Mouse (Mus musculus): ENCODE results near the gene Tra2a. TPM values are rescaled to one million over a fixed set of nuclear protein-coding genes. Genes with fewer than 3 reads are reported as not detected.
"Not testable (repeated sequence)": the region's sequence is repeated elsewhere in the genome, so short reads cannot be mapped to it uniquely, and the experiment has no call there.

Gene Tra2a
- polyA plus RNA-seq (2015; fragmentation: Nextera tagmentation; extraction: Ambion mirVana) = 160 and 164 TPM in 2 replicates

DNA sequence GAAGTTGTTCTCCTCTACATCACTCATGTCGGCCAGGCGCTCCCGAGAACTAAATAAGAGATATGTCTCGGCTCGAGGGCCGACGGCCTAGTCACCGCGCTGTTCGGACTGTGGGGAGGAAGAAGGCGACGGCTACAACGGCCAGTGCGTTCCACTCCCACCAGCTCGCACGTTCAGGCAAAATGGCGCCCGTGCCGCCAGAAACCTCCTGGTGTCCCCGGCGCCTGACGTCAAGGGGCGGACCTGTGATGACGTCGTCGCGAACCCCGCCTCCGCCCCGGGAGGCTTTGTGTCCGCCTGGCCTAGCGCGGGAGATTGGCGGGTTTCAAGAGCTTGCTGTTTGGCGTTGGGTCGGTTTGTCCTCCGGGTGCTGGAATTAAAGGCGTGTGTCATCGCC lies at the start of gene Tra2a:
Gene Tra2a, minus strand, starts transcription at position 187 of the 397 bp plus-strand sequence.
- ATAC-seq = peak; percentile 95
- Histone ChIP-seq H3K27me3 (no peaks in the 10 kb centered on the region), H3K9me3 (no peaks in the 10 kb centered on the region), H3K9ac (replicated peaks) (peak within 1 kb of the TSS; percentile 100), H3K4me3 (replicated peaks) (peak within 1 kb of the TSS; percentile 100), H3K4me1 (replicated peaks) (peaks cover 25% of the 10 kb centered on the region), H3K27ac (peak within 1 kb of the TSS; percentile 98), H3K4me2 (replicated peaks) (peak within 1 kb of the TSS; percentile 80), H3K36me3 (no peaks in the 10 kb centered on the region)
- WGBS = under 1% methylated on average over 39 of the region's 39 CpGs

- no peak overlapping the region for H3K9ac ChIP-seq (replicated peaks)
- ATAC-seq = no peak
Measured at GRCm38 (mm10) chr6:49298286-49298685, 34.5 kb upstream of the Tra2a start.

DNA sequence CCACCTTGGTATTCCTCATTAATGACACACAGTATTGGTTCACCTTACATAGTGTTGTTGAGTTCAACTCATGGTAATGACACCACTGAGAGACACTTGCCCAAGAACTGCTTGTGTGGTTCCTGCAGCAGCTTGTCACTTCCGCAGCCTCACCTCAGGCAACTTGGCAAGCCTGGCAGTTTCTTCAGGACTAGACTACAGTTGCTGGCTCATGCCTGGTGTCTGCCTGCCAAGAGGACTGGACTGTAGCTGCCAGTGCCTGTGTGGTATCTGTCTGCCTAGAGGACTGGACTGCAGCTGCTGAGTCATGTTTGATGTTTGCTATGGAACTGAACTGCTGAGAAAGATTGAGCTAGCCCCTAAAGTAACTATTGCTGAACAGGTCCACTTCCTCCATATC lies 18.3 kb upstream of the Tra2a start:
- no peaks in the 10 kb centered on the region for H3K9me3 ChIP-seq
- WGBS = 100% methylated on average over 1 of the region's 1 CpGs
- no peak for ATAC-seq
- no peaks in the 10 kb centered on the region for H3K4me1 ChIP-seq (replicated peaks)
- H3K36me3 ChIP-seq = no peaks in the 10 kb centered on the region
- no peak overlapping the region for H3K4me3 ChIP-seq (replicated peaks)
- no peak overlapping the region for H3K4me2 ChIP-seq (replicated peaks)
- no peak overlapping the region for H3K9ac ChIP-seq (replicated peaks)
- no peaks in the 10 kb centered on the region for H3K27me3 ChIP-seq
- no peak overlapping the region for H3K27ac ChIP-seq

More at GRCm38 (mm10) chr6:49298286-49298685, 34.5 kb upstream of the Tra2a start:
- H3K9me3 ChIP-seq = no peaks in the 10 kb centered on the region
- no peak overlapping the region for H3K27ac ChIP-seq
- no peak overlapping the region for H3K4me3 ChIP-seq (replicated peaks)
- H3K36me3 ChIP-seq = no peaks in the 10 kb centered on the region
- H3K4me2 ChIP-seq (replicated peaks) = no peak overlapping the region
- no peaks in the 10 kb centered on the region for H3K27me3 ChIP-seq
- no peaks in the 10 kb centered on the region for H3K4me1 ChIP-seq (replicated peaks)

DNA sequence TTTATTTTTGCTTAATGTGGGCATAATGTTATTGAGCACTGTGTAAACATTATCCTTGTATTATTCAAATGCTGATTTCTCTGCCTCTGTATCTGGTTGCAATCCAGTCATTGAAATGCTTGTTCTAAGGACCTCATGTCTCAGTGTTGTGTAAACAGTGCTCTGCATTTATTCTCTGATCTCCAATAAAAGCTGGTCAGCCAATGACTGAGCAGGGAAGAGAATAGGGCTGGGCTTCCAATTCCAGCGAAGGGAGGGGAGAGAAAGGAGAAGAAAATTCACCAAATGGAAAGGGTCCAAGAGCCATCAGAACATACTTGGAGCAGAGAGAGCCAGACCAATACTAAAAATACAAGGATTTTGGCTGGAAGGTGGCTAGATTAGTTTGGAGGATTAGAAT lies 17.1 kb upstream of the Tra2a start:
- WGBS = 19% methylated on average over 1 of the region's 1 CpGs
- H3K27me3 ChIP-seq = no peaks in the 10 kb centered on the region
- H3K4me3 ChIP-seq (replicated peaks) = no peak overlapping the region
- H3K27ac ChIP-seq = no peak overlapping the region
- H3K9ac ChIP-seq (replicated peaks) = no peak overlapping the region
- H3K9me3 ChIP-seq = no peaks in the 10 kb centered on the region
- H3K4me1 ChIP-seq (replicated peaks) = no peaks in the 10 kb centered on the region
- no peak overlapping the region for H3K4me2 ChIP-seq (replicated peaks)
- ATAC-seq = no peak
- H3K36me3 ChIP-seq = no peaks in the 10 kb centered on the region

GRCm38 (mm10) chr6:49275296-49275695 lies 11.5 kb upstream of the Tra2a start:
- Histone ChIP-seq H3K9ac (replicated peaks) (no peak overlapping the region), H3K4me1 (replicated peaks) (peaks cover 9% of the 10 kb centered on the region; the same call in 1 of the 2 replicates), H3K27ac (no peak overlapping the region), H3K9me3 (no peaks in the 10 kb centered on the region), H3K27me3 (no peaks in the 10 kb centered on the region), H3K36me3 (no peaks in the 10 kb centered on the region), H3K4me3 (replicated peaks) (no peak overlapping the region), H3K4me2 (replicated peaks) (no peak overlapping the region)
- 93% methylated on average over 7 of the region's 7 CpGs for WGBS
- no peak for ATAC-seq

DNA sequence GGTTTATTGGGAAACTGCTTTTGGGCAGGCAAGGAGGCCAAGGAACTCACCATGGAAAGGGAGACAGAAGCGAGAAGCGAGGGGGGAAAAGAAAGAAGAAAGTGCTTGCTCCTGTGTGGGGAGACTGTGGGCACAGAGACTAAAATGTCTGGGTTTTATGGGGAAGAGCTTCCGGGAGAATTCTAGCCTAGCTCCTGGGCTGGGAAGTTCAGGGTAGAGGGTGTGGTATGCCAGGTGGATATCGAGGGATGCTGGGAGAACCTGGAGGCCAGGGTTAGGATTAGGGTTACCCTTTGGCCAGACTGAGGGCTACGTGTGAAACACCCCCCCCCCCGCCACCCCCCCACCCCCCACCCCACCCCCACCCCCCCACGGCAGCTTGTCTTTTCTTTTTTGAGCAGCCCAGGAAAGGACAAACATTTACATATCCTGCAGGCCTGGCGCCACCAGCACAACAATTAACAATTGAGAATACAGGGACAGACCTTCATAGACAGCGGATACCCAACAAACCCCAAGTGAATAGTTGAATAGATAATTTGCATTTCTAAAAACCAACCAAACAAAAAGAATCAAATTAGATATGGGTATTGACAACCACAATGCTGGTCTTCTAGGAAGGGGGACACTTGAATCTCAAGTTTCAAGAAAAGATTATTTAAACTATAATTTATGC lies 10.7 kb upstream of the Tra2a start:
- Histone ChIP-seq H3K9ac (replicated peaks) (no peak overlapping the region), H3K9me3 (no peaks in the 10 kb centered on the region), H3K36me3 (no peaks in the 10 kb centered on the region), H3K27me3 (no peaks in the 10 kb centered on the region), H3K4me1 (replicated peaks) (peaks cover 12% of the 10 kb centered on the region; the same call in 1 of the 2 replicates), H3K4me2 (replicated peaks) (no peak overlapping the region), H3K27ac (no peak overlapping the region), H3K4me3 (replicated peaks) (no peak overlapping the region)
- WGBS = 46% methylated on average over 8 of the region's 9 CpGs
- ATAC-seq = no peak

DNA sequence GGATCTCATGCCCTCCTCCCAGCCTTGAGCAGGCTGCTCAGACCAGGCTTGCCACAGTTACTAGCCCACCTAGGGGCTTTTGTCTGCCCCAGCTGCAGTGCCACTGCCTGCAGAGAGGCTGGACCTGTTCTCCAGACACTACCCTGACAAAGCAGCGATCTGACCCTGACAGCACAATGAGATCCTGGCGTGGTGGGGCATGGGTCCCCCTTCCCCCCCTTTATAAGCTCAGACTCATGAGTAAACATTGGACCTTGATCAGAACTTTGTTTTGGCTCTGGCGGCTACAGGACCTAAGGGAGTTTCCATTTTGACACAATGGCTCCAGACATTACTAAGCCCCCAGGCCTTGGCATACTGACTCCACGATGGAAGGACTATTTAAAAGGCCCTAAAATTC lies 10.1 kb upstream of the Tra2a start:
- Histone ChIP-seq H3K27ac (no peak overlapping the region), H3K36me3 (no peaks in the 10 kb centered on the region), H3K4me1 (replicated peaks) (peaks cover 12% of the 10 kb centered on the region; the same call in 1 of the 2 replicates), H3K9me3 (no peaks in the 10 kb centered on the region), H3K9ac (replicated peaks) (no peak overlapping the region), H3K4me3 (replicated peaks) (no peak overlapping the region), H3K27me3 (no peaks in the 10 kb centered on the region), H3K4me2 (replicated peaks) (no peak overlapping the region)
- WGBS = 23% methylated on average over 4 of the region's 4 CpGs
- no peak for ATAC-seq

- H3K27me3 ChIP-seq = no peaks in the 10 kb centered on the region
Measured at GRCm38 (mm10) chr6:49272863-49273262, 9.0 kb upstream of the Tra2a start.

GRCm38 (mm10) chr6:49271815-49272214 lies 8.0 kb upstream of the Tra2a start:
- no peak overlapping the region for H3K9ac ChIP-seq (replicated peaks)
- WGBS = 84% methylated on average over 6 of the region's 6 CpGs
- H3K9me3 ChIP-seq = no peaks in the 10 kb centered on the region
- peaks cover 12% of the 10 kb centered on the region; the same call in 1 of the 2 replicates for H3K4me1 ChIP-seq (replicated peaks)
- no peaks in the 10 kb centered on the region for H3K27me3 ChIP-seq
- H3K36me3 ChIP-seq = no peaks in the 10 kb centered on the region
- no peak overlapping the region for H3K4me3 ChIP-seq (replicated peaks)
- ATAC-seq = no peak
- H3K4me2 ChIP-seq (replicated peaks) = no peak overlapping the region
- H3K27ac ChIP-seq = no peak overlapping the region

More at GRCm38 (mm10) chr6:49272863-49273262, 9.0 kb upstream of the Tra2a start:
- H3K4me2 ChIP-seq (replicated peaks) = no peak overlapping the region
- no peaks in the 10 kb centered on the region for H3K9me3 ChIP-seq
- WGBS = 92% methylated on average over 2 of the region's 2 CpGs
- H3K36me3 ChIP-seq = no peaks in the 10 kb centered on the region
- no peak overlapping the region for H3K27ac ChIP-seq
- ATAC-seq = no peak
- H3K9ac ChIP-seq (replicated peaks) = no peak overlapping the region
- H3K4me3 ChIP-seq (replicated peaks) = no peak overlapping the region
- H3K4me1 ChIP-seq (replicated peaks) = peaks cover 12% of the 10 kb centered on the region; the same call in 1 of the 2 replicates

GRCm38 (mm10) chr6:49269923-49270322 lies 6.1 kb upstream of the Tra2a start:
- no peak overlapping the region for H3K4me3 ChIP-seq (replicated peaks)
- no peak overlapping the region for H3K9ac ChIP-seq (replicated peaks)
- ATAC-seq = no peak
- H3K9me3 ChIP-seq = no peaks in the 10 kb centered on the region
- H3K4me2 ChIP-seq (replicated peaks) = no peak overlapping the region
- no peak overlapping the region for H3K27ac ChIP-seq
- H3K27me3 ChIP-seq = no peaks in the 10 kb centered on the region
- peaks cover 12% of the 10 kb centered on the region; the same call in 1 of the 2 replicates for H3K4me1 ChIP-seq (replicated peaks)
- 52% methylated on average over 11 of the region's 11 CpGs for WGBS
- H3K36me3 ChIP-seq = no peaks in the 10 kb centered on the region

DNA sequence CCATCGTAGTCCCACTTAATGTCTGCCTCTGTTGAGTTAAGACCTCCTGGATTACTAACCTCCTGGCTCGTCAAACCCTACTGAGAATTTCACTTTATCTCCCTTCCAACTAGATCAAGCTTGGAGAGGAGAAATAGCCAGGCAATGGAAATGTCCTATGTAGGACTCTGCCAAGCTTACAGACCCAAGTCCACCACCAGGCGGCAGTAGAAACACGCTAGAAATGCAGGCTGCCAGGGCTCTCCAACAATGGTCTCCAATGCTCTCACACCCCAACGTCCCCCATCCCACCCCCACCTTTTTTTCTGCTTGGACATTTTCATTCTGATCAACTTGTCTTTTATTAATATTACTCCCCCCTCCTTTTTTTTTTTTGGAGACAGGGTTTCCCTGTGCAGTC lies 5.4 kb upstream of the Tra2a start:
- H3K9me3 ChIP-seq = no peaks in the 10 kb centered on the region
- no peak overlapping the region for H3K27ac ChIP-seq
- H3K4me1 ChIP-seq (replicated peaks) = peaks cover 9% of the 10 kb centered on the region; the same call in 1 of the 2 replicates
- no peaks in the 10 kb centered on the region for H3K27me3 ChIP-seq
- 18% methylated on average over 5 of the region's 5 CpGs for WGBS
- no peak overlapping the region for H3K9ac ChIP-seq (replicated peaks)
- H3K36me3 ChIP-seq = no peaks in the 10 kb centered on the region
- ATAC-seq = 0 out of 2 replicates have a peak, but pooled peaks have one; percentile 51
- no peak overlapping the region for H3K4me3 ChIP-seq (replicated peaks)
- H3K4me2 ChIP-seq (replicated peaks) = no peak overlapping the region

DNA sequence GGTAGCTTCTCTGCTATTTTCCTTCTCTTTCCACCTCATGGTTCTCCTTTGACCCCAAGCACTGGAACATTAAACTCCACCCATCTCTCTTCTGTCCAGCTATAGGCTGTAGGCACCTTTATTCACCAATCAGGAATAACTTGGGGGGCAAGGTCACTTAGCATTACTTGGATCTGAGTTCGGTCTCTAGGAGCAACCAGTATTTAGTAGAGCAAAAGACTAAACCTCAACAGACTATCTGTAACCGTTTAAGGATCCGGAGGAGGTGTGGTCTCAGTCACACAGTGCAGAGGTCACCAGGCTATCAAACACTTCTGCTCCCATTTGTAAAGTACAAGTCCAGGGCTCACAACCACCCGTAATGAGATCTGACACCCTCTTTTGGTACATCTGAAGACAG lies 3.9 kb upstream of the Tra2a start:
- ATAC-seq = no peak
- 68% methylated on average over 4 of the region's 4 CpGs for WGBS
- no peak overlapping the region for H3K4me2 ChIP-seq (replicated peaks)
- H3K27me3 ChIP-seq = no peaks in the 10 kb centered on the region
- no peak overlapping the region for H3K4me3 ChIP-seq (replicated peaks)
- H3K9me3 ChIP-seq = no peaks in the 10 kb centered on the region
- H3K4me1 ChIP-seq (replicated peaks) = 0 out of 2 replicates have a peak, but pooled peaks cover 2% of the 10 kb centered on the region
- no peak overlapping the region for H3K27ac ChIP-seq
- H3K36me3 ChIP-seq = no peaks in the 10 kb centered on the region
- no peak overlapping the region for H3K9ac ChIP-seq (replicated peaks)

GRCm38 (mm10) chr6:49265207-49265606 lies 1.4 kb upstream of the Tra2a start:
- H3K9me3 ChIP-seq; H3K36me3 ChIP-seq; H3K4me2 ChIP-seq (replicated peaks); ATAC-seq; H3K9ac ChIP-seq (replicated peaks); H3K27me3 ChIP-seq; H3K4me3 ChIP-seq (replicated peaks); H3K27ac ChIP-seq: not testable (repeated sequence)
- WGBS = 97% methylated on average over 1 of the region's 1 CpGs
- H3K4me1 ChIP-seq (replicated peaks) = peaks cover 21% of the 10 kb centered on the region
